Mouse (Mus musculus) testis, adult 2 months (tissue): ENCODE measurements around the gene Ibtk. TPM values are rescaled to one million over a fixed set of nuclear protein-coding genes. Genes with fewer than 3 reads are reported as not detected.

Experiments used
- H3K27ac ChIP-seq: fragments of 200-500 bp; 2 replicates; pipeline ENCODE4 v1.5.1; 2012; ENCODE audit warnings: low read depth, low read length; ENCODE audit not compliant: control insufficient read depth, insufficient read depth
- H3K27me3 ChIP-seq: fragments of 200-500 bp; 2 replicates; pipeline ENCODE4 v1.6.1; 2012; ENCODE audit warnings: mild to moderate bottlenecking, low read length, moderate library complexity; ENCODE audit not compliant: control insufficient read depth, insufficient read depth
- H3K36me3 ChIP-seq: fragments of 200-500 bp; 2 replicates; pipeline ENCODE4 v1.6.1; 2012; ENCODE audit warnings: mild to moderate bottlenecking, low read length; ENCODE audit not compliant: control insufficient read depth, insufficient read depth
- H3K4me1 ChIP-seq: fragments of 200-500 bp; 2 replicates; pipeline ENCODE4 v1.6.1; 2012; ENCODE audit warnings: low read length; ENCODE audit not compliant: control insufficient read depth, insufficient read depth
- H3K4me3 ChIP-seq: fragments of 200-500 bp; 2 replicates; pipeline ENCODE4 v1.5.1; 2012; ENCODE audit warnings: low read depth, mild to moderate bottlenecking, low read length, moderate library complexity, mixed read lengths; ENCODE audit not compliant: control insufficient read depth
- CTCF ChIP-seq: fragments of 200-500 bp; IDR thresholded peaks from 2 replicates; pipeline ENCODE4 v1.5.1; 2012; ENCODE audit warnings: low read depth, mild to moderate bottlenecking, inconsistent platforms, low read length, moderate library complexity; ENCODE audit not compliant: control insufficient read depth, insufficient read depth, insufficient replicate concordance
- POLR2A ChIP-seq: fragments of 200-500 bp; IDR thresholded peaks from 2 replicates; pipeline ENCODE4 v1.6.1; 2012; ENCODE audit warnings: low read depth, mild to moderate bottlenecking, inconsistent platforms, low read length, moderate library complexity; ENCODE audit not compliant: control insufficient read depth
- polyA plus RNA-seq: library from polyadenylated mRNA; depleted of rRNA; stranded (reverse); fragments of >200 nt; gene quantifications from 2 replicates; pipeline ENCODE4 v1.2.3, GENCODE M21; 2012

Gene Ibtk
- polyA plus RNA-seq, 1 experiment, result 3.5 TPM

GRCm38 (mm10) chr9:85769057-85769789 lies 20.1 kb upstream of the Ibtk start:
- Histone ChIP-seq H3K27ac (no peak overlapping the region), H3K4me1 (no peaks in the 10 kb centered on the region), H3K36me3 (no peaks in the 10 kb centered on the region), H3K4me3 (no peak overlapping the region), H3K27me3 (no peaks in the 10 kb centered on the region)
- TF ChIP-seq POLR2A, result no peak
- no peak for TF ChIP-seq CTCF

DNA sequence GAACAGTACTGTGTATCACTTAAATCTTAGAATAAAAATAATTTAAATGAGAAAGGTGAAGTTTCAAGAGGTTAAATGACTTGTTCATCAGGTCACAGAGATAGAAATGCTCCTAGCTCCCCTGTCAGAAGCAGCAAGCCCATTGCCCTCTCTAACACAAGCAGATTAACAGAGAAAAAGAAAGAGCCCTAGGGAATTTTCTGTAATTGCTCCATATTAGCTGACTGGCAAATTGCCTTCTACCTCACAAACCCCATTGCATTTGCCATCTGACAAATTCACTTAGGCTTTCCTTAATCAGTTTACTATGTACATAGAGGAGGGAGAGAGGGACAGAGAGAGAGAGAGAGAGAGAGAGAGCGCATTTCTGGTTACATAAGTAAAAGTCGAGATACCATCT lies 18.1 kb upstream of the Ibtk start:
- H3K27me3 ChIP-seq, result no peaks in the 10 kb centered on the region
- no peaks in the 10 kb centered on the region for H3K4me1 ChIP-seq
- no peak overlapping the region for H3K4me3 ChIP-seq
- no peak overlapping the region for H3K27ac ChIP-seq
- H3K36me3 ChIP-seq, result no peaks in the 10 kb centered on the region
- no peak for TF ChIP-seq POLR2A
- no peak for TF ChIP-seq CTCF

DNA sequence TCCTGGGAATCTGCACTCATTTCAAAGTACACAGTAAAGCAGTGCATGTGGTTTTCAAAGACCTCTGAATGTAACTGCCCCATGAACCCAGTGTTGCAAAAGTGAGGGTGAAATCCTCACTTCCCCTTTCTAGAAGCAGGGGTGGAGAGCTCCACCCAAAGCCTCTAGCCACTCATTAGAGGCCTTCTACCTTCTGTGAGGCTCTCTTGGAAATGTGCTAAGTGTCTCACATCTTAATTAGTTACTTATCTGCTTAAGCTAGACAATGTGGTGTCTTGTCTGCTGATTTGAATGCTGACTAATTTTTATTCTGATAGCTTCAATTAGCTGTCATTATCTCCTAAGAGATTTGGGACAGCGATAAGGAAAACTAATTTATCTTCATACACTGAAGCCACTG lies 13.3 kb upstream of the Ibtk start:
- no peak for TF ChIP-seq POLR2A
- TF ChIP-seq CTCF, result no peak
- Histone ChIP-seq H3K27me3 (no peaks in the 10 kb centered on the region), H3K4me1 (no peaks in the 10 kb centered on the region), H3K27ac (no peak overlapping the region), H3K4me3 (no peak overlapping the region), H3K36me3 (no peaks in the 10 kb centered on the region)

GRCm38 (mm10) chr9:85750797-85751196 lies 1.7 kb upstream of the Ibtk start:
- no peaks in the 10 kb centered on the region for H3K36me3 ChIP-seq
- no peak overlapping the region for H3K27ac ChIP-seq
- peaks cover 6% of the 10 kb centered on the region; the same call in 1 of the 2 replicates for H3K4me1 ChIP-seq
- no peak overlapping the region for H3K4me3 ChIP-seq
- no peaks in the 10 kb centered on the region for H3K27me3 ChIP-seq
- TF ChIP-seq POLR2A (no peak), CTCF (no peak)

- H3K4me1 ChIP-seq, result peaks cover 6% of the 10 kb centered on the region; the same call in 1 of the 2 replicates
- H3K4me3 ChIP-seq, result peak overlapping the region; percentile 99
- TF ChIP-seq POLR2A (no peak), CTCF (no peak)
- H3K27me3 ChIP-seq, result no peaks in the 10 kb centered on the region
- H3K27ac ChIP-seq, result peak overlapping the region; percentile 98
- H3K36me3 ChIP-seq, result no peaks in the 10 kb centered on the region
These were observed 882 bp upstream of the Ibtk start for GRCm38 (mm10) chr9:85749922-85750509.

GRCm38 (mm10) chr9:85748204-85749141 lies 661 bp downstream of the Ibtk start:
- Histone ChIP-seq H3K27ac (peak overlapping the region; percentile 98), H3K36me3 (no peaks in the 10 kb centered on the region), H3K4me1 (peaks cover 6% of the 10 kb centered on the region; the same call in 1 of the 2 replicates), H3K4me3 (peak overlapping the region; percentile 99), H3K27me3 (no peaks in the 10 kb centered on the region)
- TF ChIP-seq POLR2A (peak; percentile 72; the same call in 1 of the 2 replicates), CTCF (no peak)

GRCm38 (mm10) chr9:85745566-85745965 lies 3.6 kb downstream of the Ibtk start:
- Histone ChIP-seq H3K27me3 (no peaks in the 10 kb centered on the region), H3K27ac (no peak overlapping the region), H3K4me1 (peaks cover 6% of the 10 kb centered on the region; the same call in 1 of the 2 replicates), H3K36me3 (no peaks in the 10 kb centered on the region), H3K4me3 (no peak overlapping the region)
- TF ChIP-seq CTCF (no peak), POLR2A (no peak)

- H3K27me3 ChIP-seq, result no peaks in the 10 kb centered on the region
- H3K4me1 ChIP-seq, result 0 out of 2 replicates have a peak, but pooled peaks cover 3% of the 10 kb centered on the region
- no peak overlapping the region for H3K27ac ChIP-seq
- no peak for TF ChIP-seq POLR2A
- no peak for TF ChIP-seq CTCF
- H3K4me3 ChIP-seq, result no peak overlapping the region
- H3K36me3 ChIP-seq, result no peaks in the 10 kb centered on the region
These were observed 5.8 kb downstream of the Ibtk start for GRCm38 (mm10) chr9:85743358-85743757.
